Mouse (Mus musculus) embryonic facial prominence, embryonic 14.5 days (tissue): ENCODE data around the gene Prl2b1. TPM values are rescaled to one million over a fixed set of nuclear protein-coding genes. Genes with fewer than 3 reads are reported as not detected.

Experiments
- ATAC-seq: fragments of 200-750 bp; cut with Nextera tagmentation; 2 replicates; pipeline ENCODE4 v1.8.0; 2017; ENCODE audit warnings: low read depth, moderate number of reproducible peaks, moderate TSS enrichment
- DNase-seq: peaks from one replicate; pipeline ENCODE4 v3.0.0-alpha.2; 2015; ENCODE audit warnings: low spot score
- H3K27ac ChIP-seq: fragments of 300-500 bp; sonication (generic); replicated peaks from 2 replicates; pipeline ENCODE4 v1.5.1; 2014; ENCODE audit warnings: low read depth, mild to moderate bottlenecking, low read length, moderate library complexity
- H3K27me3 ChIP-seq: fragments of 300-500 bp; sonication (generic); replicated peaks from 2 replicates; pipeline ENCODE4 v1.6.1; 2014; ENCODE audit warnings: low read length; ENCODE audit not compliant: control insufficient read depth, insufficient read depth
- H3K36me3 ChIP-seq: fragments of 300-500 bp; sonication (generic); 2 replicates; pipeline ENCODE4 v1.6.1; 2014; ENCODE audit warnings: low read length, mixed read lengths; ENCODE audit not compliant: control insufficient read depth, insufficient read depth
- H3K4me1 ChIP-seq: fragments of 300-500 bp; sonication (generic); 2 replicates; pipeline ENCODE4 v1.6.1; 2014; ENCODE audit warnings: antibody characterized with exemption, low read length; ENCODE audit not compliant: control insufficient read depth, insufficient read depth
- H3K4me2 ChIP-seq: fragments of 300-500 bp; sonication (generic); 2 replicates; pipeline ENCODE4 v1.6.1; 2014; ENCODE audit warnings: low read depth, mild to moderate bottlenecking, low read length, moderate library complexity, mixed read lengths
- H3K4me3 ChIP-seq: fragments of 300-500 bp; sonication (generic); 2 replicates; pipeline ENCODE4 v1.5.1; 2014; ENCODE audit warnings: low read depth, mild to moderate bottlenecking, low read length
- H3K9ac ChIP-seq: fragments of 300-500 bp; sonication (generic); 2 replicates; pipeline ENCODE4 v1.6.1; 2014; ENCODE audit warnings: low read depth, mild to moderate bottlenecking, low read length, moderate library complexity, mixed read lengths
- H3K9me3 ChIP-seq: fragments of 300-500 bp; sonication (generic); 2 replicates; pipeline ENCODE4 v1.6.1; 2016; ENCODE audit warnings: low read length; ENCODE audit not compliant: control insufficient read depth
- WGBS: fragments of 180-500 bp; shearing (Covaris S2); extraction: QIAGEN DNeasy Blood & Tissue Kit; methylation state at CpG from one replicate; pipeline ENCODE4 v1.1.7; 2014; 5-methylcytosine and 5-hydroxymethylcytosine counted together
- polyA plus RNA-seq: library from polyadenylated mRNA; unstranded; fragments of >200 nt; fragmentation: Nextera tagmentation; extraction: Ambion mirVana; gene quantifications from 2 replicates; pipeline ENCODE4 v1.2.1, GENCODE M21; 2014

Prl2b1 gene
- polyA plus RNA-seq, result not detected in 2 replicates

GRCm38 (mm10) chr13:27390746-27391145, at the start of gene Prl2b1:
Gene Prl2b1, minus strand, starts transcription at chr13:27390846.
- Histone ChIP-seq H3K27ac (no peak within 1 kb of the TSS), H3K4me1 (no peaks in the 10 kb centered on the region), H3K9me3 (no peaks in the 10 kb centered on the region), H3K36me3 (no peaks in the 10 kb centered on the region), H3K4me3 (no peak within 1 kb of the TSS), H3K9ac (no peak within 1 kb of the TSS), H3K4me2 (no peak within 1 kb of the TSS), H3K27me3 (no peaks in the 10 kb centered on the region)
- no peak for DNase-seq
- no peak for ATAC-seq
- 65% methylated on average over 6 of the region's 6 CpGs for WGBS

GRCm38 (mm10) chr13:27438588-27438987, 47.9 kb upstream of the Prl2b1 start, which contains the start of gene Prl8a6:
Gene Prl8a6, minus strand, starts transcription at chr13:27438688.
- H3K9me3 ChIP-seq, result no peaks in the 10 kb centered on the region
- H3K4me3 ChIP-seq, result no peak within 1 kb of the TSS
- ATAC-seq (no peak), DNase-seq (no peak)
- H3K36me3 ChIP-seq, result no peaks in the 10 kb centered on the region
- H3K4me1 ChIP-seq, result no peaks in the 10 kb centered on the region
- no peak within 1 kb of the TSS for H3K4me2 ChIP-seq
- H3K27ac ChIP-seq, result no peak within 1 kb of the TSS
- 82% methylated on average over 3 of the region's 3 CpGs for WGBS
- no peaks in the 10 kb centered on the region for H3K27me3 ChIP-seq
- H3K9ac ChIP-seq, result no peak within 1 kb of the TSS

- Histone ChIP-seq H3K4me1 (no peaks in the 10 kb centered on the region), H3K27me3 (no peaks in the 10 kb centered on the region), H3K4me2 (no peak overlapping the region), H3K9ac (no peak overlapping the region), H3K36me3 (no peaks in the 10 kb centered on the region), H3K27ac (no peak overlapping the region), H3K9me3 (no peaks in the 10 kb centered on the region), H3K4me3 (no peak overlapping the region)
- no peak for DNase-seq
- ATAC-seq, result no peak
- 71% methylated on average over 1 of the region's 1 CpGs for WGBS
Measured at GRCm38 (mm10) chr13:27433159-27433558, 42.5 kb upstream of the Prl2b1 start.

GRCm38 (mm10) chr13:27413640-27414039, 23.0 kb upstream of the Prl2b1 start:
- H3K27me3 ChIP-seq, result no peaks in the 10 kb centered on the region
- DNase-seq (no peak), ATAC-seq (no peak)
- H3K9ac ChIP-seq, result no peak overlapping the region
- H3K4me3 ChIP-seq, result no peak overlapping the region
- H3K36me3 ChIP-seq, result no peaks in the 10 kb centered on the region
- H3K27ac ChIP-seq, result no peak overlapping the region
- no peaks in the 10 kb centered on the region for H3K9me3 ChIP-seq
- no peak overlapping the region for H3K4me2 ChIP-seq
- no peaks in the 10 kb centered on the region for H3K4me1 ChIP-seq

- 81% methylated on average over 7 of the region's 7 CpGs for whole genome bisulfite sequencing
- no peak overlapping the region for H3K9ac ChIP-seq
- no peaks in the 10 kb centered on the region for H3K9me3 ChIP-seq
- H3K4me1 ChIP-seq, result no peaks in the 10 kb centered on the region
- no peak overlapping the region for H3K4me2 ChIP-seq
- no peak overlapping the region for H3K27ac ChIP-seq
- H3K27me3 ChIP-seq, result no peaks in the 10 kb centered on the region
- ATAC-seq (no peak), DNase-seq (peak; percentile 63)
- H3K36me3 ChIP-seq, result no peaks in the 10 kb centered on the region
- H3K4me3 ChIP-seq, result no peak overlapping the region
Measured at GRCm38 (mm10) chr13:27399061-27399724, 8.5 kb upstream of the Prl2b1 start.

GRCm38 (mm10) chr13:27345373-27345772, 45.3 kb downstream of the Prl2b1 start, which contains the start of gene Prl8a2:
Gene Prl8a2, plus strand, starts transcription at chr13:27345673.
- ATAC-seq (no peak), DNase-seq (no peak)
- H3K36me3 ChIP-seq, result no peaks in the 10 kb centered on the region
- no peaks in the 10 kb centered on the region for H3K27me3 ChIP-seq
- no peaks in the 10 kb centered on the region for H3K9me3 ChIP-seq
- H3K4me2 ChIP-seq, result no peak within 1 kb of the TSS
- H3K27ac ChIP-seq, result no peak within 1 kb of the TSS
- H3K9ac ChIP-seq, result no peak within 1 kb of the TSS
- H3K4me3 ChIP-seq, result no peak within 1 kb of the TSS
- WGBS, result 68% methylated on average over 2 of the region's 2 CpGs
- no peaks in the 10 kb centered on the region for H3K4me1 ChIP-seq

- Histone ChIP-seq H3K9ac (no peak overlapping the region), H3K4me2 (no peak overlapping the region), H3K27me3 (no peaks in the 10 kb centered on the region), H3K36me3 (no peaks in the 10 kb centered on the region), H3K27ac (no peak overlapping the region), H3K4me3 (no peak overlapping the region), H3K4me1 (no peaks in the 10 kb centered on the region), H3K9me3 (no peaks in the 10 kb centered on the region)
- peak; percentile 14 for DNase-seq
- 54% methylated on average over 3 of the region's 3 CpGs for WGBS
- no peak for ATAC-seq
Measured at GRCm38 (mm10) chr13:27342733-27343275, 47.8 kb downstream of the Prl2b1 start.

GRCm38 (mm10) chr13:27334989-27335388, 55.7 kb downstream of the Prl2b1 start:
- DNase-seq, result no peak
- no peaks in the 10 kb centered on the region for H3K27me3 ChIP-seq
- no peaks in the 10 kb centered on the region for H3K4me1 ChIP-seq
- no peak overlapping the region for H3K27ac ChIP-seq
- ATAC-seq, result no peak
- H3K36me3 ChIP-seq, result no peaks in the 10 kb centered on the region
- 85% methylated on average over 1 of the region's 1 CpGs for WGBS
- H3K9ac ChIP-seq, result no peak overlapping the region
- H3K4me2 ChIP-seq, result no peak overlapping the region
- no peaks in the 10 kb centered on the region for H3K9me3 ChIP-seq
- no peak overlapping the region for H3K4me3 ChIP-seq
